In genomic region chr5:120088561-120088960, GRCm38 (mm10) we compare ENCODE assay signal across 8 mouse cellular contexts. TPM values are rescaled to one million over a fixed set of nuclear protein-coding genes. Genes with fewer than 3 reads are reported as not detected.
DNase-seq lines count a peak whose midpoint lies in the region; ATAC-seq and TF ChIP-seq lines count a peak whose summit lies in the region.

No protein-coding gene starts in this region.

- no peaks in the 10 kb centered on the region for H3K27me3 ChIP-seq in MEL (ENCODE audit: control insufficient read depth in 1 of 2, insufficient read depth in 2 of 2, low read length in 2 of 2)
- H3K27me3 ChIP-seq in forebrain, embryonic 12.5 days = peaks cover 63% of the 10 kb centered on the region

- intact Hi-C loops in heart, postnatal 10 days (cut with DNase I) = loop anchor here (1.0 kb wide), 2 partner anchors 310 to 348 kb away; no protein-coding TSS in a partner anchor

- DNase-seq in MEL (ENCODE audit: low read depth, low spot score) = peak; percentile 85
- peak; percentile 80 for DNase-seq in c-Kit-positive CD71-negative TER-119-negative erythroid progenitor cells, embryonic 14.5 days (ENCODE audit: low read depth)
- DNase-seq in heart, postnatal 10 days = peak; percentile 87 to 94
- DNase-seq in layer of hippocampus, adult 9-11 months = peak; percentile 70
- peak; percentile 83 for DNase-seq in lung, postnatal 25 days (ENCODE audit: low spot score)
- peak; percentile 86 for DNase-seq in right cerebral cortex, adult 18-20 months
- DNase-seq in urinary bladder, postnatal 14 days (ENCODE audit: low spot score) = peak; percentile 93

- H3K9me3 ChIP-seq in MEL (replicated peaks; ENCODE audit: insufficient read depth, low read length) = no peaks in the 10 kb centered on the region
- H3K9me3 ChIP-seq in forebrain, embryonic 12.5 days = no peaks in the 10 kb centered on the region

- no peak overlapping the region for H3K4me2 ChIP-seq in forebrain, embryonic 12.5 days

- no peak for TF ChIP-seq EP300 in MEL (IDR thresholded peaks at IDR 0.05; ENCODE audit: low read depth in 1 of 2, low read length in 2 of 2)

- peak; percentile 89 for TF ChIP-seq RAD21 in MEL (IDR thresholded peaks at IDR 0.05; ENCODE audit: low read depth, low read length)

- TF ChIP-seq POLR2A in MEL (IDR thresholded peaks at IDR 0.05; ENCODE audit: control insufficient read depth in 1 of 2, insufficient read depth in 1 of 2, low read depth in 1 of 2, low read length in 2 of 2, poor library complexity in 1 of 2) = no peak

- ATAC-seq in forebrain, embryonic 12.5 days (ENCODE audit: low FRiP score) = 0 out of 2 replicates have a peak, but pooled peaks have one; percentile 33

- peak; percentile 48 to 94 (median 88); a peak in 5 of 6 replicates for TF ChIP-seq CTCF in MEL (IDR thresholded peaks at IDR 0.05 in 2 of 3, conservative IDR thresholded peaks at IDR 0.05 in 1 of 3; ENCODE audit: control insufficient read depth in 1 of 3, insufficient read depth in 1 of 3, low read depth in 2 of 3, low read length in 3 of 3, poor library complexity in 1 of 3, severe bottlenecking in 1 of 3)

- no peaks in the 10 kb centered on the region for H3K36me3 ChIP-seq in MEL (ENCODE audit: control insufficient read depth in 1 of 2, insufficient read depth in 2 of 2, low read length in 2 of 2)
- no peaks in the 10 kb centered on the region for H3K36me3 ChIP-seq in forebrain, embryonic 12.5 days (replicated peaks)

- H3K9ac ChIP-seq in MEL (ENCODE audit: control insufficient read depth, low read depth, low read length, poor library complexity, severe bottlenecking) = no peak overlapping the region
- no peak overlapping the region for H3K9ac ChIP-seq in forebrain, embryonic 12.5 days

- no peak overlapping the region for H3K4me3 ChIP-seq in MEL (ENCODE audit: control insufficient read depth in 1 of 2, insufficient read depth in 1 of 2, low read depth in 2 of 2, low read length in 2 of 2)
- no peak overlapping the region for H3K4me3 ChIP-seq in forebrain, embryonic 12.5 days (replicated peaks)

- no peaks in the 10 kb centered on the region for H3K4me1 ChIP-seq in MEL (ENCODE audit: control insufficient read depth in 1 of 2, insufficient read depth in 2 of 2, low read length in 2 of 2)
- no peaks in the 10 kb centered on the region for H3K4me1 ChIP-seq in forebrain, embryonic 12.5 days

- WGBS in forebrain, embryonic 12.5 days = 2% methylated on average over 16 of the region's 16 CpGs

- H3K27ac ChIP-seq in MEL (ENCODE audit: control insufficient read depth, low read depth, low read length) = no peak overlapping the region
- no peak overlapping the region for H3K27ac ChIP-seq in forebrain, embryonic 12.5 days

- H3K79me2 ChIP-seq in MEL (ENCODE audit: control insufficient read depth, insufficient read depth, low read length, poor library complexity) = no peaks in the 10 kb centered on the region

TF ChIP-seq in MEL, 35 proteins besides CTCF, POLR2A, EP300 and RAD21:
- TF ChIP-seq GATA1 (IDR thresholded peaks at IDR 0.05; ENCODE audit: low read depth, low read length) (no peak), ZMIZ1 (IDR thresholded peaks at IDR 0.05; ENCODE audit: low read depth, low read length) (no peak), BHLHE40 (IDR thresholded peaks at IDR 0.05; ENCODE audit: borderline replicate concordance, low read depth, low read length) (peak; percentile 27; the same call in 1 of the 2 replicates), ELF1 (IDR thresholded peaks at IDR 0.05; ENCODE audit: low read depth, low read length) (peak; percentile 48; the same call in 1 of the 2 replicates), ZC3H11A (IDR thresholded peaks at IDR 0.05; ENCODE audit: low read depth, low read length) (peak; percentile 89), SMC3 (IDR thresholded peaks at IDR 0.05; ENCODE audit: low read depth, low read length) (peak; percentile 94), MAZ (IDR thresholded peaks at IDR 0.05; ENCODE audit: low read depth, low read length) (peak; percentile 49; the same call in 1 of the 2 replicates)

RNA-seq across cellular contexts. Expression of gene Rbm19, which starts 27.7 kb away (rescaled TPM):
- 57.1 and 66.3 TPM in 2 replicates for total RNA-seq in MEL (2012; rRNA removed)
- 10 to 100 TPM in 1 of 2 experiments, not detected in 1; 74.3 TPM for polyA plus RNA-seq in MEL (2012; ENCODE audit: insufficient read depth in 1 of 2, insufficient read length in 2 of 2, low read depth in 1 of 2, low replicate concordance in 2 of 2, missing spikeins in 1 of 2)
- 27.5 and 32.9 TPM in 2 replicates for polyA plus RNA-seq in forebrain, embryonic 12.5 days (2016; fragmentation: Nextera tagmentation; extraction: Ambion mirVana)
- 10 to 100 TPM; 23.0 to 26.7 TPM for total RNA-seq in heart, postnatal 10 days (2021)
